Mouse (Mus musculus) adrenal gland, postnatal 14 days (tissue): ENCODE measurements at regions not wholly inside any gene's neighbourhood (a gene's known extent, or its start where the extent isn't known, plus 50 kb on each side); places are given as distances from the start of the nearest gene placed in this dataset.
A peak's percentile ranks its signal among the peaks of the same experiment; 100 is the strongest.

ENCODE experiments used
- DNase-seq: peaks from one replicate; pipeline ENCODE4 v3.0.0; 2021; ENCODE audit warnings: mixed read lengths

DNA sequence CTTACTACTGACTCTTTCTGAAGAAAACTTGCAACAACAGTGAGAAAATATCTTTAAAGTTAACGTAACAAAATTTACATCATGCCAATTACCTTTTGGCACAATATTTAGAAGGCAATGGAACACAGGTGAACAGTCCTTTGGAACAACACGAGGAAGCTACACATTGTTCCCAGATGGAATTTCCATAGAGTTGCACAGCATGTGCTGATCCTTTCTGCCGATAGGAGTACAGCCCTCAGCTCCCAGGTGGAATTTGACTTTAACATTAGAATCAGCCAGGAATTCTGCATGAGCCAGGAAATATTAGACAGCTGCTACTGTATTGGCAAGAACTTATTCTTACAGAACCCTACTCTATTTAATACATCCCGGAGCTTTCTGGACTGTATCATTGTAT, 948.3 kb downstream of the 1190002N15Rik start:
- no peak for DNase-seq

DNA sequence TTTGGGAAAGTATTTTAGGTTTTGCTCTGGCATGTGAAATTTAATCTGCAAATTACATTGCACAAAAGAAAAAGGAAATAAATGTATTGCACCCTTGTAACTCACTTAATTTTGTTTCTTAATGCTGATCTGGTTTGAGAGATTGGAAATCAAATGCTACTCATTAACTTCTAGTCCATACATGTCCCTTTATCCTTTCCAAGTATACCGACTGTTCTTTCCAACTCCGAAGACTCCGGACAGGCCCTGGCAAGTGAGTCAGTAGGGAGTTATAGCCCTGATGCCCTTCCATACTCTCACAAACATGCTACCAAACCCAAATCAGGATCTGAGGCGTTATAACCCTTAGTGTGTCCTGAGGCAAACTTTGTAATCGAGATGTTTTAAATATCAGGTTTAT, 949.9 kb downstream of the 1190002N15Rik start:
- DNase-seq: no peak

GRCm38 (mm10) chr9:93586871-93587270, 951.0 kb downstream of the 1190002N15Rik start:
- DNase-seq: peak; percentile 8

DNA sequence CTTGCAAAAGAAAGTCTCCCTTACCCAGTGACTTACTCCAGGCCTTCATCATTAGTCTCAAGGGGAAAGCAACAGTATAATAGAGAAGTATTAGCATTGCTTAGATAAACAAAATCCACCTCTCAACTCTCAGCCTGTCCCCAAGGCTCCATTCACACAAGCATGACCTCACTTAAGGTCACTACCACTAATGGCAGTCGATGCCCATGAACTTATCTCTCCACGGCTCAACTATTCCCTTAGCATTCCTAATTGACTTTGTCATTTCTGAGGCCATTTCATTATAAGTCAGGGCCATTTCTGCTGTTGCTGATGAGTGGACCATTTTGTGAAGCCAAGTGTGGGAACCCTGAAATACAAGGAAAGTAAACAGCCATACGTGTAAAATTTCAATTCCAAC, 953.3 kb downstream of the 1190002N15Rik start:
- DNase-seq: peak; percentile 29
